Mouse (Mus musculus): Measurements from ENCODE around the gene Zpld1. TPM values are rescaled to one million over a fixed set of nuclear protein-coding genes. Genes with fewer than 3 reads are reported as not detected.

The Zpld1 gene
- polyA plus RNA-seq, 1 experiment: 0.11 TPM

DNA sequence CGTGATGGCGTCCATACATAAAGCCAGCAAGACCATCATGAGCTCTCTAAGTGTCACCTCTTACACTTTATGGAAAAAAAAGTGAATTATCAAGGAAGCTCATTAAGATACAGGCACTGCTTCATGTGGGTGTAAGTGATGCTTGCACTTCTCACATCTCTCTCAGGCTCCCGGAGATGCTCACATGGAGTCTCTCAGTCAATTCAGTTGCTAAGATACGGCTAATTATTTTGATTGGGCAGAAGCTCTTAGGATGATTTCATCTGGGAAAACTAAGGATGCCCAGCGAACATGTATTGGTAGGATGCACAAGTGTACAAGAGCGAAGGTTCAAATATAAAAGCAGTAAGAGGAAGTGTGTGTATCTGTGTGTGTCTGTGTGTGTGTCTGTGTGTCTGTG lies 38.1 kb downstream of the Zpld1 start:
- no peaks in the 10 kb centered on the region for H3K4me1 ChIP-seq (ENCODE audit: control insufficient read depth, insufficient read depth, low read length)
- TF ChIP-seq POLR2A (IDR thresholded peaks at IDR 0.05; ENCODE audit: borderline replicate concordance, extremely low read depth, low read depth, low read length) (no peak), CTCF (IDR thresholded peaks at IDR 0.05; ENCODE audit: insufficient read depth, low read length) (no peak)
- WGBS: 83% methylated on average over 6 of the region's 6 CpGs
- no peak overlapping the region for H3K4me3 ChIP-seq (replicated peaks; ENCODE audit: extremely low read depth, low read depth, low read length)
- no peak for DNase-seq

DNA sequence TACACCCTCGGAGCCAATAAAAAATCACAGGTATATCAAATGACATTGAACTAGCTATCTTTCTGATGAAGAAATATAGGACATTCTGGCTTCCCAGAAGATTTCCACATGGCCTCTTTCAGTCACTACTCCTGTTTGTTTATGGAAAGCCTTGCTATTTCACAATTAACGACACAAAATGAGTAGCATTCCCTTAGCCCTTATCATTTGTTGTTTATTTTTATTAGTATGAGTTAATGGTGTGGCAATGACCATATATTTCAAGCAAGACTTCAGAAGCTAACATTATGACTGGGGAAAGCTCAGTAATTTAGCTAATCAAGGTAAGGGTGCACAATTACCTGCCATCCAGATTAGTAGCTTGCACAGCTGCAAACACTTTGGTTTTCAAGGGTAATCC lies 56.8 kb downstream of the Zpld1 start:
- no peak for TF ChIP-seq CTCF (IDR thresholded peaks at IDR 0.05; ENCODE audit: insufficient read depth, low read length)
- no peak for TF ChIP-seq POLR2A (IDR thresholded peaks at IDR 0.05; ENCODE audit: borderline replicate concordance, extremely low read depth, low read depth, low read length)
- DNase-seq: no peak
- H3K4me1 ChIP-seq (ENCODE audit: control insufficient read depth, insufficient read depth, low read length): no peaks in the 10 kb centered on the region
- H3K4me3 ChIP-seq (replicated peaks; ENCODE audit: extremely low read depth, low read depth, low read length): no peak overlapping the region
- WGBS: 55% methylated on average over 2 of the region's 2 CpGs

DNA sequence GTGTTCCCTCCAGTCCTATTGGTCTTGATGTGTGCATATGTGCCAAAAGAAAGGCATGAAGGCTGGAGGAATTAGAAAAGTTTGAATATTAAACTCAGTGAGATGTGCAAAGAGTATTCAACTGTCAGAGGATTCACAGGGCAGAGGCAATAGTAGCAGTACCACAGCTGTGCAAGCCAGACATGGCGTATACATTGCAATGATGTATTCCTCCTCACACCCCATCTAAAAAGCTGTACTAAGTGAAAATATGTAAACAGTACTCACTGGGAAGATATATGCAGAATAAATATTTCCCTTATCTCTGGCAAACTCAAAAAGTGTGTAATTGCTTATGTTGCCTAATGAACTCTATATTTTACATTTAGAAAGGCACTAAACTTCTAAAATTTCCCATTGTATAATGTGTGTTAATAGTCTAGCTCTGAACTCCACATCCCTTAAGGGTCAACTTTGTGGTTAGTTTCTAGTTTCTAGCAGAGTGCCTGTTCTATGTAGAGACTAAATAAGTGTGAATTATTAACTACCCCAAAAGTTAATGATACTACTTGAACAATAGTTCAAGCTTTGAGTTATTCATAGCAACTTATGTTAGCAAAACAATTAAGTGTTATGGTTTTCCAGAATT lies 68.7 kb downstream of the Zpld1 start:
- no peak for TF ChIP-seq CTCF (IDR thresholded peaks at IDR 0.05; ENCODE audit: insufficient read depth, low read length)
- TF ChIP-seq POLR2A (IDR thresholded peaks at IDR 0.05; ENCODE audit: borderline replicate concordance, extremely low read depth, low read depth, low read length): no peak
- Histone ChIP-seq H3K4me3 (replicated peaks; ENCODE audit: extremely low read depth, low read depth, low read length) (no peak overlapping the region), H3K4me1 (ENCODE audit: control insufficient read depth, insufficient read depth, low read length) (no peaks in the 10 kb centered on the region)
- 77% methylated on average over 1 of the region's 1 CpGs for WGBS
- DNase-seq: no peak

DNA sequence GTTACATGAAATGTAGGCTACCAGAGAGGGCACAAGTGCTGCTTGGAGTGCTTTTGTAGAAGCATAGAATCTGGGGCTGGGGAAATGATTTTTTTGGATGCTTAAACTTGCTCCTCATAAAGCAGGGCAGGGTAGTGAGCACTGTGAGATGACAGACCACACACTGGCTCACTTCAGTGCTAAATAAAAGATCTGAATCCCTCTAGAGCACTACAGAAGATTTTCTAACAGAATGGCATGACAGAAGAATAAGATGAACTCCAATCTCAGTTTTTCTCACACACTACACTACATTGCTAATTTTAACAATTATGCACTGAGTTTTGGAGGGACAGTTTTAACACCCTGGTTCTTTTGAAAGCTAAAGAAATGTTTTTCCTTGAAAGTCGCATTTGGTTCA lies 93.8 kb downstream of the Zpld1 start:
- no peak overlapping the region for H3K4me3 ChIP-seq (replicated peaks; ENCODE audit: extremely low read depth, low read depth, low read length)
- DNase-seq: no peak
- WGBS: 88% methylated on average over 1 of the region's 1 CpGs
- no peaks in the 10 kb centered on the region for H3K4me1 ChIP-seq (ENCODE audit: control insufficient read depth, insufficient read depth, low read length)
- no peak for TF ChIP-seq CTCF (IDR thresholded peaks at IDR 0.05; ENCODE audit: insufficient read depth, low read length)

DNA sequence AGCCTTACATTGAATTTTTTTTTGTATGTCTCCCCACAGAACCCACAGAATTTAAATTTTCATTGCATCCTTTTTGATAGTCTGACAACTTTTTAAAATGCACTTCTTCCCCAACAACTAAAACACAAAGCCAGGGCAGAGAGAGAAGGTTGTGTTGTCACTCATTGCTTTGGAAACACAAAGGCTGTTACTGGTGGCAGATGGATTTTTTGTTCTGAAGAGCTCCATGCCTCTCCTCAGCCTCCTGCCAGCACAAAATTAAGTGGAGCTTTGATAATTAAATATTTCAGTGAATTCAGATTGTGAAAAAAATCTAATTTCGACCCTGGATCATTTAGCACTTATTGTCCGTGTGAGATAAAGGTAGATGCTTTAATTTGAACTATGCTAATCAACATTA lies 107.4 kb downstream of the Zpld1 start:
- DNase-seq: no peak
- 78% methylated on average over 2 of the region's 2 CpGs for WGBS
- Histone ChIP-seq H3K4me1 (ENCODE audit: control insufficient read depth, insufficient read depth, low read length) (no peaks in the 10 kb centered on the region), H3K4me3 (replicated peaks; ENCODE audit: extremely low read depth, low read depth, low read length) (no peak overlapping the region)
- TF ChIP-seq CTCF (IDR thresholded peaks at IDR 0.05; ENCODE audit: insufficient read depth, low read length): no peak
- TF ChIP-seq POLR2A (IDR thresholded peaks at IDR 0.05; ENCODE audit: borderline replicate concordance, extremely low read depth, low read depth, low read length): no peak

DNA sequence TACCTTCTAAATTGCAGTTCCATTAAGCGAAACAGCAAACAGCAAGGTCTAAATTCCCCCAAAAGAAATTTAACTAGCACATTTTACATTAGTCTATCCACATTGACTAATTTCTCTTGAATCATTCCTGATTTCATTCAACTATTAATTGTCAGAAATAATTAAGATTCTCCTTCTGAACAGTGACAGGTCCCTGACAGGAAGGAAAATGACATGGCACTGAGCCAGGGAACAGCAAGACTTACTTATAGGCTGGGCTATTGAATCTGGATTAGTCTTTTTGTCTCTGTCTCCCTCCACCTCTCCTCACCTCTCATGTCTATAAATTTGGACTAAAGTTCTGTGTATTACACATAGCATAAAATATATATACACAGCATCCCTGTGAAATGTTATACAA lies 112.4 kb downstream of the Zpld1 start:
- Histone ChIP-seq H3K4me3 (replicated peaks; ENCODE audit: extremely low read depth, low read depth, low read length) (no peak overlapping the region), H3K4me1 (ENCODE audit: control insufficient read depth, insufficient read depth, low read length) (no peaks in the 10 kb centered on the region)
- TF ChIP-seq CTCF (IDR thresholded peaks at IDR 0.05; ENCODE audit: insufficient read depth, low read length): no peak
- TF ChIP-seq POLR2A (IDR thresholded peaks at IDR 0.05; ENCODE audit: borderline replicate concordance, extremely low read depth, low read depth, low read length): no peak
- DNase-seq: no peak
- WGBS: 95% methylated on average over 1 of the region's 1 CpGs

All from lung, adult 2 months (tissue).